Mouse (Mus musculus): ENCODE measurements around the gene Lhx6.

Gene Lhx6

GRCm38 (mm10) chr2:36039297-36039985 is 65.8 kb downstream of the Lhx6 start:
- no peak for DNase-seq (ENCODE audit: inconsistent age in 2 of 2, low spot score in 1 of 2)

- DNase-seq (ENCODE audit: inconsistent age in 2 of 2, low spot score in 1 of 2) = no peak
These were observed 69.7 kb downstream of the Lhx6 start for GRCm38 (mm10) chr2:36035413-36036081.

GRCm38 (mm10) chr2:36034898-36035297 is 70.3 kb downstream of the Lhx6 start:
- DNase-seq (ENCODE audit: inconsistent age in 2 of 2, low spot score in 1 of 2) = no peak

GRCm38 (mm10) chr2:36033966-36034365 is 71.2 kb downstream of the Lhx6 start:
- no peak for DNase-seq (ENCODE audit: inconsistent age in 2 of 2, low spot score in 1 of 2)

- DNase-seq (ENCODE audit: inconsistent age in 2 of 2, low spot score in 1 of 2) = no peak
These were observed 72.3 kb downstream of the Lhx6 start for GRCm38 (mm10) chr2:36032884-36033283.
